Comparison of ENCODE assay signal across 8 mouse cellular contexts in genomic region chr16:55933681-55934343, GRCm38 (mm10). TPM values are rescaled to one million over a fixed set of nuclear protein-coding genes. Genes with fewer than 3 reads are reported as not detected.
DNase-seq lines count a peak whose midpoint lies in the region; ATAC-seq and TF ChIP-seq lines count a peak whose summit lies in the region.

No protein-coding gene starts in this region.

- peak overlapping the region; percentile 83 for H3K4me2 ChIP-seq in liver, embryonic 15.5 days
- H3K4me2 ChIP-seq in neural tube, embryonic 13.5 days = peak overlapping the region; percentile 68

- H3K4me1 ChIP-seq in heart, embryonic 10.5 days = 0 out of 2 replicates have a peak, but pooled peaks cover 3% of the 10 kb centered on the region
- H3K4me1 ChIP-seq in liver, embryonic 15.5 days (replicated peaks) = peaks cover 21% of the 10 kb centered on the region; the same call in 1 of the 2 replicates
- peaks cover 11% of the 10 kb centered on the region for H3K4me1 ChIP-seq in neural tube, embryonic 13.5 days (replicated peaks)

- TF ChIP-seq CTCF in Patski (IDR thresholded peaks at IDR 0.05) = peak; percentile 5

- ATAC-seq in Patski = peak; percentile 53
- peak; percentile 11 for ATAC-seq in liver, embryonic 15.5 days (ENCODE audit: insufficient read depth)
- peak; percentile 62 for ATAC-seq in neural tube, embryonic 13.5 days (ENCODE audit: low read depth)

- POLR2A ChIA-PET in Patski (lab: Charles Lee) = no interaction called here

- peaks cover 12% of the 10 kb centered on the region; the same call in 1 of the 2 replicates for H3K36me3 ChIP-seq in heart, embryonic 10.5 days
- no peaks in the 10 kb centered on the region for H3K36me3 ChIP-seq in liver, embryonic 15.5 days (replicated peaks)
- H3K36me3 ChIP-seq in neural tube, embryonic 13.5 days = peaks cover 14% of the 10 kb centered on the region

- no peaks in the 10 kb centered on the region for H3K9me3 ChIP-seq in heart, embryonic 10.5 days
- H3K9me3 ChIP-seq in liver, embryonic 15.5 days (replicated peaks) = no peaks in the 10 kb centered on the region
- no peaks in the 10 kb centered on the region for H3K9me3 ChIP-seq in neural tube, embryonic 13.5 days

- H3K27me3 ChIP-seq in Patski = no peaks in the 10 kb centered on the region
- no peaks in the 10 kb centered on the region for H3K27me3 ChIP-seq in heart, embryonic 10.5 days (ENCODE audit: insufficient read depth, poor library complexity, severe bottlenecking)
- no peaks in the 10 kb centered on the region for H3K27me3 ChIP-seq in liver, embryonic 15.5 days
- H3K27me3 ChIP-seq in neural tube, embryonic 13.5 days = no peaks in the 10 kb centered on the region

- H3K4me3 ChIP-seq in heart, embryonic 10.5 days = peak overlapping the region; percentile 83
- H3K4me3 ChIP-seq in liver, embryonic 15.5 days (replicated peaks) = peak overlapping the region; percentile 87
- peak overlapping the region; percentile 84 for H3K4me3 ChIP-seq in neural tube, embryonic 13.5 days

- under 1% methylated on average over 32 of the region's 32 CpGs for WGBS in heart, embryonic 10.5 days
- under 1% methylated on average over 32 of the region's 32 CpGs for WGBS in liver, embryonic 15.5 days (ENCODE audit: insufficient replicate concordance)
- WGBS in neural tube, embryonic 13.5 days = 1% methylated on average over 32 of the region's 32 CpGs

- H3K27ac ChIP-seq in heart, embryonic 10.5 days = peak overlapping the region; percentile 90
- peak overlapping the region; percentile 76 for H3K27ac ChIP-seq in liver, embryonic 15.5 days (replicated peaks)
- peak overlapping the region; percentile 75 for H3K27ac ChIP-seq in neural tube, embryonic 13.5 days (replicated peaks)

- peak overlapping the region; percentile 79 for H3K9ac ChIP-seq in liver, embryonic 15.5 days
- H3K9ac ChIP-seq in neural tube, embryonic 13.5 days = peak overlapping the region; percentile 82

- in situ Hi-C loops in Patski (cut with MboI; ENCODE audit: low pct_unique_long_range_greater_than_20kb) = loop anchor here (25.0 kb wide), 2 partner anchors 778 to 978 kb away; partner anchors contain the start of gene Tfg

- DNase-seq in 416B (ENCODE audit: low read depth) (peak; percentile 75), Patski (ENCODE audit: low read depth, low spot score) (no peak)
- peak; percentile 16 for DNase-seq in embryo, embryonic 11.5 days (ENCODE audit: low read depth, low spot score)
- DNase-seq in heart, embryonic 10.5 days (ENCODE audit: low spot score) = no peak
- peak; percentile 61 for DNase-seq in kidney, postnatal 10 days
- peak; percentile 70 to 73 for DNase-seq in thymus, postnatal 10 days (ENCODE audit: low spot score in 2 of 2)

- CTCF ChIA-PET in Patski (lab: Charles Lee) = interaction anchor here (0.7 to 3.3 kb wide), 3 partner anchors 12 to 131 kb away, joined by 3 to 16 read pairs (median 4); no protein-coding TSS in a partner anchor

RNA-seq across cellular contexts. Expression of gene Cep97, which starts 0.8 kb away (rescaled TPM):
- 9.4 TPM for polyA plus RNA-seq in Patski (2021)
- 10.3 and 10.4 TPM in 2 replicates for polyA plus RNA-seq in heart, embryonic 10.5 days (2016; fragmentation: Nextera tagmentation; extraction: Ambion mirVana)
- polyA plus RNA-seq in liver, embryonic 15.5 days (2015; fragmentation: Nextera tagmentation; extraction: Ambion mirVana) = 3.5 and 3.9 TPM in 2 replicates
- 13.1 and 16.6 TPM in 2 replicates for polyA plus RNA-seq in neural tube, embryonic 13.5 days (2015; fragmentation: Nextera tagmentation; extraction: Ambion mirVana)

RNA-seq across cellular contexts. Expression of gene Rpl24, which starts 32.3 kb away (rescaled TPM):
- polyA plus RNA-seq in Patski (2021) = 905 TPM
- polyA plus RNA-seq in heart, embryonic 10.5 days (2016; fragmentation: Nextera tagmentation; extraction: Ambion mirVana) = 571 and 684 TPM in 2 replicates
- 281 and 346 TPM in 2 replicates for polyA plus RNA-seq in liver, embryonic 15.5 days (2015; fragmentation: Nextera tagmentation; extraction: Ambion mirVana)
- polyA plus RNA-seq in neural tube, embryonic 13.5 days (2015; fragmentation: Nextera tagmentation; extraction: Ambion mirVana) = 545 and 610 TPM in 2 replicates

RNA-seq across cellular contexts. Expression of gene Nxpe3, which starts 38.7 kb away (rescaled TPM):
- 3.5 TPM for polyA plus RNA-seq in Patski (2021)
- polyA plus RNA-seq in heart, embryonic 10.5 days (2016; fragmentation: Nextera tagmentation; extraction: Ambion mirVana) = 0.58 and 0.95 TPM in 2 replicates
- polyA plus RNA-seq in liver, embryonic 15.5 days (2015; fragmentation: Nextera tagmentation; extraction: Ambion mirVana) = 0.43 and 0.44 TPM in 2 replicates
- polyA plus RNA-seq in neural tube, embryonic 13.5 days (2015; fragmentation: Nextera tagmentation; extraction: Ambion mirVana) = 1.0 and 1.4 TPM in 2 replicates

RNA-seq across cellular contexts. Expression of gene Zbtb11, which starts 39.9 kb away (rescaled TPM):
- polyA plus RNA-seq in Patski (2021) = 13.6 TPM
- 14.3 and 14.6 TPM in 2 replicates for polyA plus RNA-seq in heart, embryonic 10.5 days (2016; fragmentation: Nextera tagmentation; extraction: Ambion mirVana)
- polyA plus RNA-seq in liver, embryonic 15.5 days (2015; fragmentation: Nextera tagmentation; extraction: Ambion mirVana) = 8.7 and 10.1 TPM in 2 replicates
- polyA plus RNA-seq in neural tube, embryonic 13.5 days (2015; fragmentation: Nextera tagmentation; extraction: Ambion mirVana) = 19.3 and 23.2 TPM in 2 replicates

Comparison
In these comparisons a context has a peak if more than half of its experiments do, and no peak if none do; other contexts are left out.
1. DNase-seq: peak in 416B (single experiment), embryo, embryonic 11.5 days (single experiment), kidney, postnatal 10 days (single experiment) and thymus, postnatal 10 days (2 of 2); none in Patski (single experiment) and heart, embryonic 10.5 days (single experiment).
2. ATAC-seq: peak in every context shown above with its lines; median percentile 62 in neural tube, embryonic 13.5 days; 53 in Patski; 11 in liver, embryonic 15.5 days.
3. Peak in every context shown above with its lines, with median percentiles within 50 percentile points of each other: H3K27ac ChIP-seq and H3K4me3 ChIP-seq.